Mouse (Mus musculus) embryo, embryonic 11 days (tissue): Measurements from ENCODE around the gene Palld.

Source experiments
- DNase-seq: peaks from one replicate; pipeline ENCODE4 v3.0.0-alpha.2; 2015

Gene Palld

GRCm38 (mm10) chr8:61902521-61902920 is at the start of gene Palld:
Gene Palld, minus strand, starts transcription at chr8:61902690.
- DNase-seq, result no peak

GRCm38 (mm10) chr8:61937576-61937975 is 35.1 kb upstream of the Palld start:
- DNase-seq, result no peak

GRCm38 (mm10) chr8:61933243-61933642 is 30.8 kb upstream of the Palld start:
- DNase-seq, result no peak

GRCm38 (mm10) chr8:61927777-61928494 is 25.4 kb upstream of the Palld start, which contains the start of gene Ddx60:
Gene Ddx60, plus strand, starts transcription at chr8:61928087.
- DNase-seq, result peak; percentile 42

- no peak for DNase-seq
Measured at GRCm38 (mm10) chr8:61924518-61924917, 22.0 kb upstream of the Palld start.

GRCm38 (mm10) chr8:61921454-61922054 is 19.1 kb upstream of the Palld start:
- DNase-seq, result no peak

- no peak for DNase-seq
Measured at GRCm38 (mm10) chr8:61920389-61920788, 17.9 kb upstream of the Palld start.

GRCm38 (mm10) chr8:61919145-61919788 is 16.8 kb upstream of the Palld start:
- DNase-seq, result no peak

GRCm38 (mm10) chr8:61917287-61917686 is 14.8 kb upstream of the Palld start:
- no peak for DNase-seq

GRCm38 (mm10) chr8:61913957-61914356 is 11.5 kb upstream of the Palld start:
- DNase-seq, result no peak

GRCm38 (mm10) chr8:61912817-61913216 is 10.3 kb upstream of the Palld start:
- no peak for DNase-seq

GRCm38 (mm10) chr8:61909313-61909712 is 6.8 kb upstream of the Palld start:
- DNase-seq, result no peak

- DNase-seq, result peak; percentile 47
Measured at GRCm38 (mm10) chr8:61908303-61909215, 6.1 kb upstream of the Palld start.

GRCm38 (mm10) chr8:61901028-61901717 is 1.3 kb downstream of the Palld start:
- peak; percentile 44 for DNase-seq

- no peak for DNase-seq
Measured at GRCm38 (mm10) chr8:61897402-61897801, 5.1 kb downstream of the Palld start.

- no peak for DNase-seq
Measured at GRCm38 (mm10) chr8:61896742-61897141, 5.7 kb downstream of the Palld start.

- DNase-seq, result peak; percentile 68
Measured at GRCm38 (mm10) chr8:61894062-61894461, 8.4 kb downstream of the Palld start.

- no peak for DNase-seq
Measured at GRCm38 (mm10) chr8:61877607-61878006, 24.9 kb downstream of the Palld start.

GRCm38 (mm10) chr8:61875290-61875689 is 27.2 kb downstream of the Palld start:
- DNase-seq, result peak; percentile 80

- DNase-seq, result peak; percentile 44
Measured at GRCm38 (mm10) chr8:61873994-61874393, 28.5 kb downstream of the Palld start.

- no peak for DNase-seq
Measured at GRCm38 (mm10) chr8:61868481-61868880, 34.0 kb downstream of the Palld start.

GRCm38 (mm10) chr8:61866920-61867319 is 35.6 kb downstream of the Palld start:
- DNase-seq, result no peak
